Mouse (Mus musculus): ENCODE data around the gene Erc2. TPM values are rescaled to one million over a fixed set of nuclear protein-coding genes. Genes with fewer than 3 reads are reported as not detected.

Gene Erc2
- polyA plus RNA-seq, 1 experiment from 2014 or later: 7.3 TPM

DNA sequence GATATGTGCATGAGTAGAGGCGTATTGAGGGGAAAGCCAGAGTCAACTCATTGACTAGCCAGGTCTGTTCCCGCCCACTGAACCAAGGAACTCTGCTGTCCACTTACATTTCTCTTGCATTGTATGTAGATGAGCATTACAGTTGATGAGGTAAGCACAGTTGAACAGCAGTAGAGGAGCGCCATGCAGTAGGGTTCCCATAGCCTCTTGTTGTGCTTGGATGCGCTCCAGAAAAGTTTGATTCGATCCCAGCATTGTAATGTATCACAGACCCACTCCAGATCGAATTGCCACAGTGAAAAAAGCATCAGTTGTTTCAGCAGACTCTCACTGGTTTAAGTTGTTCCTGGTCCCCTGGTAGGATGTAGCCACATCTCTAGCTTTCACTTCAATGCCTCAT lies 656.7 kb downstream of the Erc2 start:
- 84% methylated on average over 6 of the region's 6 CpGs for WGBS
- no peak overlapping the region for H3K4me3 ChIP-seq (ENCODE audit: low read length)
- H3K27ac ChIP-seq (ENCODE audit: low read depth, low read length): no peak overlapping the region
- H3K27me3 ChIP-seq (ENCODE audit: control insufficient read depth, insufficient read depth, low read length): no peaks in the 10 kb centered on the region
- no peaks in the 10 kb centered on the region for H3K4me1 ChIP-seq (ENCODE audit: control insufficient read depth, insufficient read depth, low read length)
- no peaks in the 10 kb centered on the region for H3K9me3 ChIP-seq (ENCODE audit: control insufficient read depth, low read length)
- no peaks in the 10 kb centered on the region for H3K36me3 ChIP-seq (ENCODE audit: control insufficient read depth, insufficient read depth, low read length)
- H3K9ac ChIP-seq (ENCODE audit: low read depth, low read length): no peak overlapping the region
- ATAC-seq (ENCODE audit: low FRiP score, low TSS enrichment): no peak
- no peak overlapping the region for H3K4me2 ChIP-seq (replicated peaks; ENCODE audit: low read depth, low read length)

GRCm38 (mm10) chr14:28280376-28280775 lies 658.1 kb downstream of the Erc2 start:
- H3K9me3 ChIP-seq (ENCODE audit: control insufficient read depth, low read length): no peaks in the 10 kb centered on the region
- H3K27me3 ChIP-seq (ENCODE audit: control insufficient read depth, insufficient read depth, low read length): no peaks in the 10 kb centered on the region
- 52% methylated on average over 1 of the region's 1 CpGs for WGBS
- ATAC-seq (ENCODE audit: low FRiP score, low TSS enrichment): no peak
- H3K36me3 ChIP-seq (ENCODE audit: control insufficient read depth, insufficient read depth, low read length): no peaks in the 10 kb centered on the region
- no peak overlapping the region for H3K4me2 ChIP-seq (replicated peaks; ENCODE audit: low read depth, low read length)
- H3K27ac ChIP-seq (ENCODE audit: low read depth, low read length): no peak overlapping the region
- no peak overlapping the region for H3K4me3 ChIP-seq (ENCODE audit: low read length)
- H3K4me1 ChIP-seq (ENCODE audit: control insufficient read depth, insufficient read depth, low read length): no peaks in the 10 kb centered on the region
- H3K9ac ChIP-seq (ENCODE audit: low read depth, low read length): no peak overlapping the region

DNA sequence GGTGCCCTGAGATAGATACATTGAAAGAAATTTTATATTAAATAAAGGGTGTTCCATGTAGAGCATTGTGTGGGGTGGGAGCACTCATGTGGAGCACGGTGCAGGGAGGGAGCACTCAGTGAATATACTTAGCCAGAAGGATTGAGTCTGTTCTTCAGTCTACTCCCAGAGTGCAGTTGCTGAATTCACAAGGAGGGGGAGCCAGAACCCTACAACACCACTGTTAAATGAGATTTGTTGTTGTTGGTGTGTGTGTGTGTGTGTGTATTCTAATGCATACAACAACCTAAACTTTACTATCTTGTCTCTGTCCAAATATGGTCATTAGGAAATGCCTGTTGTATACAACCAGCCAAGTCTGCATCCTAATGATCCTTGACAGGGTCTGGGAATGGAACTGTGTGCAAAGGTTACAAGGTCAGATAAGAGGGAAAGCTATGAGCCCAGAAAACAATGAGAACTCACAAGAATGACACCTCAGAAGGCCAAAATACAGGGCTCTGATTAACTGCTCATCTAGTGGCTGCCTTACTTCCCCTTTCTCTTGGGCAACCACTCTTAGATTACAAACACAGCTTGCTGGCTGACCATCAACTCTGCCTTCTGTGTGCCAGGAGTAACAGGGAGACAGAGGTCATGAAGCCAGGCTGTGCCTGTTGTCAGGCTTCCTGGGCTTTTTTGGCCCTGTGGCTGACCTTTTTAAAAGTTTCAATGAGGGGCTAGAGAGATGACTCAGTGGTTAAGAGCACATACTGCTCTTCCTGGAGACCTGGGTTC lies 661.3 kb downstream of the Erc2 start:
- H3K27ac ChIP-seq (ENCODE audit: low read depth, low read length): no peak overlapping the region
- H3K4me1 ChIP-seq (ENCODE audit: control insufficient read depth, insufficient read depth, low read length): no peaks in the 10 kb centered on the region
- no peak overlapping the region for H3K9ac ChIP-seq (ENCODE audit: low read depth, low read length)
- WGBS: 100% methylated on average over 1 of the region's 1 CpGs
- no peak for ATAC-seq (ENCODE audit: low FRiP score, low TSS enrichment)
- no peaks in the 10 kb centered on the region for H3K27me3 ChIP-seq (ENCODE audit: control insufficient read depth, insufficient read depth, low read length)
- no peaks in the 10 kb centered on the region for H3K36me3 ChIP-seq (ENCODE audit: control insufficient read depth, insufficient read depth, low read length)
- no peak overlapping the region for H3K4me3 ChIP-seq (ENCODE audit: low read length)
- no peaks in the 10 kb centered on the region for H3K9me3 ChIP-seq (ENCODE audit: control insufficient read depth, low read length)
- no peak overlapping the region for H3K4me2 ChIP-seq (replicated peaks; ENCODE audit: low read depth, low read length)

DNA sequence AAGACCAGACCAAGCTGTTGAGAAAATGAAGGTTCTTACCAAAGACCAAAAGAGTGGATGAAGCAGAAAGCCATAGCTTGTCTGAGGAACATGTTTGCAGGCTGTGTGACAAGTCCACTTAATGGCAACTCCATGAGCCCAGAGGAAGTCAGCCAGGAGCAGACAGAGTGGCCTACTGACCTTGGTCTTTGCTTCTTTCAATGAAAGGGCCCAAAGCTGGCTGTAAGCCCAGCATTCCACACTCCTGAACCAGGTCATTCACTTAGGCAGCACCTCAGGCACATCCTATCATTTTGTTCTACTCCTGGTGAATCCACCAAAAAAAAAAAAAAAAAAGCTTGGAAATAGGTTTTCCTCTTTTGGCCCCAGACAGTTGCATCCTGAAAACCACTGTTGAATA lies 664.3 kb downstream of the Erc2 start:
- H3K4me3 ChIP-seq (ENCODE audit: low read length): no peak overlapping the region
- no peak overlapping the region for H3K9ac ChIP-seq (ENCODE audit: low read depth, low read length)
- H3K4me2 ChIP-seq (replicated peaks; ENCODE audit: low read depth, low read length): no peak overlapping the region

GRCm38 (mm10) chr14:28288196-28288595 lies 666.0 kb downstream of the Erc2 start:
- H3K4me1 ChIP-seq (ENCODE audit: control insufficient read depth, insufficient read depth, low read length): no peaks in the 10 kb centered on the region
- no peaks in the 10 kb centered on the region for H3K27me3 ChIP-seq (ENCODE audit: control insufficient read depth, insufficient read depth, low read length)
- H3K27ac ChIP-seq (ENCODE audit: low read depth, low read length): no peak overlapping the region
- no peak for ATAC-seq (ENCODE audit: low FRiP score, low TSS enrichment)
- no peak overlapping the region for H3K9ac ChIP-seq (ENCODE audit: low read depth, low read length)
- no peaks in the 10 kb centered on the region for H3K9me3 ChIP-seq (ENCODE audit: control insufficient read depth, low read length)
- H3K36me3 ChIP-seq (ENCODE audit: control insufficient read depth, insufficient read depth, low read length): no peaks in the 10 kb centered on the region
- no peak overlapping the region for H3K4me2 ChIP-seq (replicated peaks; ENCODE audit: low read depth, low read length)
- 90% methylated on average over 2 of the region's 2 CpGs for WGBS
- H3K4me3 ChIP-seq (ENCODE audit: low read length): no peak overlapping the region

More for the DNA sequence above, 664.3 kb downstream of the Erc2 start:
- no peak for ATAC-seq (ENCODE audit: low FRiP score, low TSS enrichment)
- Histone ChIP-seq H3K9me3 (ENCODE audit: control insufficient read depth, low read length) (no peaks in the 10 kb centered on the region), H3K27ac (ENCODE audit: low read depth, low read length) (no peak overlapping the region), H3K27me3 (ENCODE audit: control insufficient read depth, insufficient read depth, low read length) (no peaks in the 10 kb centered on the region), H3K4me1 (ENCODE audit: control insufficient read depth, insufficient read depth, low read length) (no peaks in the 10 kb centered on the region), H3K36me3 (ENCODE audit: control insufficient read depth, insufficient read depth, low read length) (no peaks in the 10 kb centered on the region)

- H3K9me3 ChIP-seq (ENCODE audit: control insufficient read depth, low read length): no peaks in the 10 kb centered on the region
- no peak overlapping the region for H3K9ac ChIP-seq (ENCODE audit: low read depth, low read length)
- no peak overlapping the region for H3K27ac ChIP-seq (ENCODE audit: low read depth, low read length)
- no peak overlapping the region for H3K4me3 ChIP-seq (ENCODE audit: low read length)
- no peaks in the 10 kb centered on the region for H3K4me1 ChIP-seq (ENCODE audit: control insufficient read depth, insufficient read depth, low read length)
- no peak for ATAC-seq (ENCODE audit: low FRiP score, low TSS enrichment)
- H3K36me3 ChIP-seq (ENCODE audit: control insufficient read depth, insufficient read depth, low read length): no peaks in the 10 kb centered on the region
- H3K27me3 ChIP-seq (ENCODE audit: control insufficient read depth, insufficient read depth, low read length): no peaks in the 10 kb centered on the region
- 62% methylated on average over 2 of the region's 2 CpGs for WGBS
- H3K4me2 ChIP-seq (replicated peaks; ENCODE audit: low read depth, low read length): no peak overlapping the region
These were observed 666.7 kb downstream of the Erc2 start for GRCm38 (mm10) chr14:28288926-28289325.

- Histone ChIP-seq H3K4me1 (ENCODE audit: control insufficient read depth, insufficient read depth, low read length) (peaks cover 11% of the 10 kb centered on the region; the same call in 1 of the 2 replicates), H3K4me2 (replicated peaks; ENCODE audit: low read depth, low read length) (no peak overlapping the region), H3K27me3 (ENCODE audit: control insufficient read depth, insufficient read depth, low read length) (no peaks in the 10 kb centered on the region), H3K9me3 (ENCODE audit: control insufficient read depth, low read length) (no peaks in the 10 kb centered on the region), H3K36me3 (ENCODE audit: control insufficient read depth, insufficient read depth, low read length) (no peaks in the 10 kb centered on the region), H3K9ac (ENCODE audit: low read depth, low read length) (no peak overlapping the region), H3K4me3 (ENCODE audit: low read length) (no peak overlapping the region), H3K27ac (ENCODE audit: low read depth, low read length) (no peak overlapping the region)
- ATAC-seq (ENCODE audit: low FRiP score, low TSS enrichment): no peak
- WGBS: 89% methylated on average over 5 of the region's 5 CpGs
These were observed 671.7 kb downstream of the Erc2 start for GRCm38 (mm10) chr14:28293921-28294320.

- H3K9me3 ChIP-seq (ENCODE audit: control insufficient read depth, low read length): no peaks in the 10 kb centered on the region
- peaks cover 11% of the 10 kb centered on the region; the same call in 1 of the 2 replicates for H3K4me1 ChIP-seq (ENCODE audit: control insufficient read depth, insufficient read depth, low read length)
- ATAC-seq (ENCODE audit: low FRiP score, low TSS enrichment): no peak
- WGBS: 45% methylated on average over 4 of the region's 4 CpGs
- no peak overlapping the region for H3K9ac ChIP-seq (ENCODE audit: low read depth, low read length)
- no peaks in the 10 kb centered on the region for H3K27me3 ChIP-seq (ENCODE audit: control insufficient read depth, insufficient read depth, low read length)
- H3K4me3 ChIP-seq (ENCODE audit: low read length): no peak overlapping the region
- H3K4me2 ChIP-seq (replicated peaks; ENCODE audit: low read depth, low read length): no peak overlapping the region
- no peaks in the 10 kb centered on the region for H3K36me3 ChIP-seq (ENCODE audit: control insufficient read depth, insufficient read depth, low read length)
- H3K27ac ChIP-seq (ENCODE audit: low read depth, low read length): no peak overlapping the region
These were observed 672.9 kb downstream of the Erc2 start for GRCm38 (mm10) chr14:28295145-28295544.

GRCm38 (mm10) chr14:28300095-28300494 lies 677.9 kb downstream of the Erc2 start:
- Histone ChIP-seq H3K27me3 (ENCODE audit: control insufficient read depth, insufficient read depth, low read length) (no peaks in the 10 kb centered on the region), H3K9ac (ENCODE audit: low read depth, low read length) (no peak overlapping the region), H3K4me2 (replicated peaks; ENCODE audit: low read depth, low read length) (no peak overlapping the region), H3K27ac (ENCODE audit: low read depth, low read length) (no peak overlapping the region), H3K9me3 (ENCODE audit: control insufficient read depth, low read length) (no peaks in the 10 kb centered on the region), H3K36me3 (ENCODE audit: control insufficient read depth, insufficient read depth, low read length) (no peaks in the 10 kb centered on the region), H3K4me3 (ENCODE audit: low read length) (no peak overlapping the region), H3K4me1 (ENCODE audit: control insufficient read depth, insufficient read depth, low read length) (peaks cover 7% of the 10 kb centered on the region; the same call in 1 of the 2 replicates)
- no peak for ATAC-seq (ENCODE audit: low FRiP score, low TSS enrichment)
- WGBS: 50% methylated on average over 6 of the region's 6 CpGs
